Mouse (Mus musculus): ENCODE measurements around the gene Lsm14b.

DNA sequence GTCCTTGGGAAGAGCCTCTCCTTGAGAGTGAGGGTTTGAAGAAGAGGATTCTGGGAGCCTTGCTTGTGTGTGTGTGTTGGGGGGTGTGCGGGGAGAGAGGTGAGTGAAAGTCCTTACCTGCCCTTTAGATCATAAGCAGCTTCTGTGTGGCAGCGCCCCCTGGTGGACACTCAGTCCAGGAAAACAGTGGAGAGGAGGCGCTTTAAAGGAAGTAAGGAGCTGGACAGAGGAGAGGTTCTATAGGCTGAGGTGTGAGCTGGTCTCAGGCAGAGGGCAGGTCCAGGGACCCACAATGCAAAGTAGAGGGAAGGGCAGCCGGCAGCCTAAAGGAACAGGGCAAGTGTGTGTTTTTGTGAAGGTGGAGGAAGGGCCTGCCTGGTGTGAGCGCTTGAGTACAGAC, 26.2 kb downstream of the Lsm14b start:
- TF ChIP-seq CTCF (IDR thresholded peaks at IDR 0.05; ENCODE audit: low read depth, low read length) (peak; percentile 92), POLR2A (IDR thresholded peaks at IDR 0.05; ENCODE audit: insufficient read depth, low read length) (no peak), EP300 (IDR thresholded peaks at IDR 0.05; ENCODE audit: insufficient read depth, low read depth, low read length) (no peak)

Data from ES-Bruce4 (cell line).